Mouse (Mus musculus) lung, adult 18-20 months (tissue): ENCODE measurements around the gene Eif4e.
A peak's percentile ranks its signal among the peaks of the same experiment; 100 is the strongest.
"Not testable (repeated sequence)": the region's sequence is repeated elsewhere in the genome, so short reads cannot be mapped to it uniquely, and the experiment has no call there.

ENCODE experiments used
- DNase-seq, 2 experiments: peaks; one replicate each; pipeline ENCODE4 v3.0.0; 2022; ENCODE audit warnings: mixed read lengths in 2 of 2

The Eif4e gene

GRCm38 (mm10) chr3:138519218-138519617, 6.8 kb upstream of the Eif4e start:
- no peak for DNase-seq

DNA sequence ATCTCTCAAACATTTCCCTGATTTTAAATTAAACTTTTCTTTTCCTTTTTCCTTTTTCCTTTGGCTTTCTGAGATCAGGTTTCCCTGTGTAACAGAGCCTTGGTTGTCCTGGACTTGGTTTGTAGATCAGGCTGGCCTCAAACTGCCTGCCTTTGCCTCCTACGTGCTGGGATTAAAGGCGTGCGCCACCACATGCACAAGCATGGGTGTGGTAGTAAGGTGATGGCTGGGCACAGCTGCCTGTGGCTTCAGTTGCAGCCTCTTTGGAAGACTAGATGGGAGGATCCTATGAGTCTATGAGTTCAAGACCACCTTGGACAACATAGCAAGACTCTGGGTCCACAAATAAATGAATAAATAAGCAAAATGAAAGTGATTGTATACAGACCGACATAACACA, 2.0 kb upstream of the Eif4e start:
- DNase-seq: no peak

- DNase-seq: no peak
Observed at GRCm38 (mm10) chr3:138525494-138525893, 485 bp upstream of the Eif4e start.

DNA sequence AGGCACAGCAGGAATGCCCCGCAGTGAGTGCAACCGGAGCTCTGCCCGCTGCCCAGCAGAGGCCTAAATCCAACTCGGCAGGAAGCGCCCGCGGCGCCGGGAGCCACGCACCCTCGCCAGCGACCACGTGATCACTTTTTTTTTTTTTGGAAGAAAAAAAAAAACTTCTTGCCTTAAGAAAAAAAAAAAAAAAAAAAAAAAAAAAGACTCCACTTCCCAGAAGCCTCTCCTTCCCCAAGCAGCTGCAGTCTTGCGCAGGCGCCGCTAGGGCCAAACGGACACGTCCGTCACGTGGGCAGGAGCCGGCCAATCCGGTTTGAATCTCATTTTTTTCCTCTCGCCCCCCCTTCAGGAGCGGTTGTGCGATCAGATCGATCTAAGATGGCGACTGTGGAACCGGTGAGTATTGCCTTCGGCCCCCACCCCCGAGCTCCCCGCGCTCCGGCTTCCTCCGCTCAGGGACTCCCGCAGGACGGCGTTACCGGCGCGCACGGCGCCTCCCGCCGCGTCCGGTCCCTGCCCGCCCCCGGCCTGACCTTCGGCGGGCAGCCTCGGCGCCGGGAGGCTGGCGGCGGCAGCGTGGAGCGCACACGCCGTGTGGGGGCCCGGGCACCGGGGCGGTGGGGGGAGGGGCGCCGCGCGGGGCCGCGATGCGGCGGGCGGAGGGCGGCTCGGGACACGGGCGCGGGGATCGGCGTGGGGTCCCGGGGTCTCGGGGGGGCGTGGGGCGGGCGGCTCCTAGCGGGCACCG, 1.1 kb downstream of the Eif4e start:
- peak; percentile 99 for DNase-seq

DNA sequence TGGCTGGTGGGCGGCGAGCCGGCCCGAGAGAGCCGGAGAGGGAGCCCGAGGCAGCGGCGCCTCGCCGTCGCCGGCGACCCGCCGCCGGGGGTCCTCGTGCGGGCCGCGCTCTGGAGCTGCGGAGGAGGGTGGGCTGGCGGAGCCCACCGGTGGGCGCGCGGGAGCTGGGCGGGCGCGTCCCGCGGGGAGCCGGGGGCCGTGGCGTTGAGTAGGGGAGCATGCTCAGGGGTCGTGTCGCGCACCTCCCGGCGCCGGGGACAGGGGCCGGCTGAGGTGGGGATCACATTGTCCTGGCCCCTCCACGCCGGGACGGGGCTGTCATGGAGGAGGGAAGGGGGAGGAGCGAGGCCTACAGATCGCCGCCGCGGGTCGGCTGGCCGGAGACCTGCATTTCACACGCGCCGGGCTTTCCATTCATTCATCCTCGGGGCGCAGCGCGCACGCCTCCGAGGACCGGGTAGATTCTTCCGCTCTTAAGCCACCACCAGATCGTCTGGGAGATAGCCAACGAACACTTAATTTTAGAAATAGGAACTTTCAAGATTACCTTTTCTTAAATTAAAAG, 1.8 kb downstream of the Eif4e start:
- DNase-seq: peak; percentile 68 to 71

GRCm38 (mm10) chr3:138528265-138528664, 2.3 kb downstream of the Eif4e start:
- no peak for DNase-seq

GRCm38 (mm10) chr3:138530578-138531478, 4.8 kb downstream of the Eif4e start:
- no peak for DNase-seq

DNA sequence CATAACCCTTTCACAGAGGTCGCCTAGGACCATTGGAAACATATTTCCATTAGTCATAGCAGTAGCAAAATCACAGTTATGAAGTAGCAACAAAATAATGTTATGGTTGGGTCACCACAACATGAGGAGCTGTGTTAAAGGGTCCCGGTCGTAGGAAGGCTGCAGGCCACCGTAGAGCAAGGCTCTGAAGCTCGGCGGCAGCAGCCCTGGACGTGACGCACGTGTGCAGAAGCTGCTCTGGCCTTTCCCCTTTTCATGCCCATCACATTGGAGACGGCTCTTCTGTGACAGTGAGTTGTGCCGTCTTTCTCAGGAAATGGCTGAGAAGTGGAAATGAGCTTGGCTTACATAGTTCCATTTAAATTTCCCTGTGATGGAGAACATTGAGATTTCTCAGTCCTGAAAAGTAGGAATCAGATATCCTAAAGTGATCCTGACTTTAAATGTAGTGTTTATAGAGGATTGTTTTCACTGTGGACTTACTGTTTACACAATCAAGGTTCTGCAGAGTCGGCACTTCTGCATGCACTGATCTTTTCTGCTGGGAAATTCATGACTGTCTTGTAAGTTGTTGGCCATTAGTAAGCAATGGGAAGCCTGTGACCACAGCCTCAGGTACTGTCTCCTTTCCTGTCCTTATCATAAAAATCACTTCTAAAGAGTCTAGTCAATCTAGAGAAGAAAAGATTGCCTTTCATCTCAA, 5.7 kb downstream of the Eif4e start:
- DNase-seq: no peak

GRCm38 (mm10) chr3:138532764-138533163, 6.8 kb downstream of the Eif4e start:
- no peak for DNase-seq

- no peak for DNase-seq
Observed at GRCm38 (mm10) chr3:138536031-138536430, 10.1 kb downstream of the Eif4e start.

DNA sequence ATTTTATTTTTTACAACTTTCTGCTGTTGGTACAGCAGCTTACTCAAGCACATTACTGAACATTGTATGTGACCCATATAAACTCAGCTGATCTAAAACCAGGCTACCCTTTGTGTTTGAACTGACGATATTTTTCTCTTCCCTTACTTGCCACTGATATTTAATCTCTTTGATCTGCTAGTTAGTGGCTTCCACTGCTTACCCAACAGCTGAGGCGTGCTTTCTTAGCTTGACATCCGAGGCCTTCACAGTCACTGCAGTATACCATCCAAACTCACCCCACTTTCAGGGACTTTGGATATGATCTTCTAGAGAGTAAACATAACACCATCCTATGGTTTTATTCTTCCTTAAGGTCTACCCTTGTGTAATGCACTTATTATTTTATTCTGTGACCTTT, 16.6 kb downstream of the Eif4e start:
- DNase-seq: no peak

DNA sequence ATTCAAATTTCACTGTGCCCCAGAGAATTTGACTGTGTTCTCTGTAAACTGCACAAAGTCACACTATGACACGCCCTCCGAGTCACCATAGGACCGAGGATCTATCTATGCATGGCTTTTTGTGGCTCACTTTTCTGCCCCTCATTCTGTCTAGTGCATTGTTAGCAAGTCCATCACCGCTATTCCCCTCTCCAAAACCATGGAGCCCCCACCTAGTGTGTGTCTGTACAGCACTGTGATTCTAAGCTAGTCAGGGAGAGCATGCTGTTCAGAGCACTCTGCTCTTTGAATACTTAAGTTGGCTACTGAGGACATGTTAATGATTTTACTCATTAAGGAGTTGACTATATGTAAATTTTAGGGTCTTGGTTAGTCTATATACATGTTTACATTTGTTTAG, 18.1 kb downstream of the Eif4e start:
- no peak for DNase-seq

DNA sequence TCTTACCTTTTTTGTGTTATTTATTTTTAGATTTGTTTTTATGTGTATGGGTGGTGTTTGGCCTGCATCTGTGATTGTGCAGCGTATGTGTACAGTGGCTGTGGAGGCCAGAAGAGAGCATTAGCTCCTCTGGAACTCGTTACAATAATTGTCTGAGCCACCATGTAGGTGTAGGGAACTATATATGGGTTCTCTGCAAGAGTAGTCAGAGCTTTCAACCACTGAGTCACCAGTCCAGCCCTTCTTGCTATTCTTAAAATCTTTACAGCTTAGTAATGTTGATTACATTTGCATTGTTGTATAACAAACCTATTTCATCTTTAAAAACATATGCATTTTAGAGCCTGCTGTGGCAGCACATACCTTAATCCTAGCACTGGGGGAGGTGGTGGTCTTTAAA, 20.7 kb downstream of the Eif4e start:
- no peak for DNase-seq

- DNase-seq: peak; percentile 10 to 33
Observed at GRCm38 (mm10) chr3:138549045-138549444, 23.1 kb downstream of the Eif4e start.

DNA sequence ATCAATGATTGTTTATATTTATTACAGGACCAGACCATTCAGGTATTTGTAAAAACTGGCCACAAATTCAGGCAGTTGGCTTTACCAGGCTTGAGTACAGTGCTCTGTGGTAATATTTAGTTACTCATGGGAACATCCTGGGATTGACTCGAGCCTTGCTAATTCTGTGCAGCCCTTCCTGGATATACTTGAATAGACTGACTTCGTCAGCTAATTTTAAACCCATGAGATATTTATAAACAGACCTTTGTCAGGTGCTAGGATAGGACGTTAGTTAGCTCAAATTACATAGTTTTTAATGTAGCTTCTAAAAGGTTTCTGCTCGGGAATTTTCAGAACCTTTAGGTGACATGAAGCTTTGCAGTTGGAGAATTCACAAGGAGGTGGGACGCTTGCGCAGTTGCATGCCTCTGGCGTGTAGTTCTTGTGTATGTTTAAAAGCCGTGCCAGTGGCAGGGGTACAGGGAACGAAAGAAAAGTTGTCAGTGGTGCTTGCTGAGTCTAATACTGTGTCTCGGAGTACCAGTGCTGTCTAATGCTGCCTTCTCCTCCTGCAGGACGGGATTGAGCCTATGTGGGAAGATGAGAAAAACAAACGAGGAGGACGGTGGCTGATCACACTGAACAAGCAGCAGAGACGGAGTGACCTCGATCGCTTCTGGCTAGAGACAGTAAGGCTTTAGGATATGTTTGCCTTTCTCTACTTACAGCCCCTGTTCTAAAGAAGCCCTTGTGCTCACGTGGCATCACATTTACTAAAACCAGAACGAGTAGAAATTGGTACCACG, 24.6 kb downstream of the Eif4e start:
- no peak for DNase-seq

GRCm38 (mm10) chr3:138555279-138555678, 29.3 kb downstream of the Eif4e start:
- DNase-seq: not testable (repeated sequence)

GRCm38 (mm10) chr3:138558529-138558928, 32.5 kb downstream of the Eif4e start:
- DNase-seq: no peak

DNA sequence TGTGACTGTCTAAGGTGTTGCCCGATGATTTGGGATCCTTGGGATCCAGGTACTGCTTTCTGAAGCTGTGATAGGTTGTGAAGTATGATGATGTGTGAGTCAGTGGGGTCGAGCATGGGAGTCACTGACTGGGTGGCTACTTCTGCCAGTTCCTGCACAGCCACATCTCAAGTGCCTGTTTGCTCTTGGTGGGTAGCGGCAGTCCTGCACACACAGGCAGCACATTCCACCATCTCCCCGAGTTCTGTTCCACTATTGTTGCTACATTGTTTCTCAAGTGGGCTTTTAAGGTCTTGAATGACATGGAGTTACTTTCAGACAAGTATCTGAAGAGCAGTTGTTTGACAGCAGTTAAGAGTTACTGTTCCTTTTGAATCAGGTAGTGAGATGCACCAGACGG, 34.3 kb downstream of the Eif4e start:
- DNase-seq: no peak

- DNase-seq: no peak
Observed at GRCm38 (mm10) chr3:138560886-138561285, 34.9 kb downstream of the Eif4e start.

GRCm38 (mm10) chr3:138578867-138579266, 52.9 kb downstream of the Eif4e start:
- DNase-seq: no peak

DNA sequence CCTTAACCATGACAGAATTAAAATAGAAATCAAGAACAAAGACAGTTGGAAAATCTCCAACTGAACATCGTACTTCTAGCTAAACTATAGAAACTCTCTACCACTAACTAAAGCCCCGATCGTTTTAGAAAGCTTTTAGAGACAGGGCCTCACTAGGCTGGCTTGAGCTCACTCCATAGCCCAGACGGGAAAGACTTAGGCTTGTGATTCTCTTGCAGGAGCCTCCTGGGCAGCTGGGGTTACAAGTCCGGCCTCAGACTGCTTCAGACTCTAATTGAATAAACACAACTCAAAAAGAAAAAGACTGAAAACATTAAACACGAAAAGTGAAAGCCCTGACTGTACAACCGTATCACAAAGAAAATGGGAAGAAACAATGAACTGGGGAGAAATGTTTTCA, 60.2 kb downstream of the Eif4e start:
- no peak for DNase-seq

DNA sequence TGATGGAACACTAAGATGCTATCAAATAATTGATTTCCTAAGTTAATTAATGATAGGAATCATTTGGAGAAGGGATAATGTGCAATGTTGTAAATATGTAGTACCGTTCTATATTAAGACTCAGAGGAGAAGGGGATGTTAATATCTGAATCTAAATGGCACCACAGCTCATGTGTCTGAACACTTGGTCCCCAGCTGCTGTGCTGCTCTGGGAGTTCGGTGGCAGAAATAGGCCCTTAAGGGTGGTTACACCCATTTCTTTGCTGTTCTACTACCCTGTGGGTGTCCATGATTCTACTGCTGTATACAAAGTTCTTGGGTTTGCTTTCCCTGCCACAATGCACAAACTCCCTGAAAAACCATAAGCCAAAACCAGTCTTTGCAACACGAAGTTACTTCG, 61.2 kb downstream of the Eif4e start:
- DNase-seq: no peak
